Comparison of ENCODE assay signal across 1 mouse cellular context in genomic region chr19:42752363-42752931, GRCm38 (mm10).
TF ChIP-seq lines count a peak whose summit lies in the region.

Gene Pyroxd2, minus strand, starts transcription at chr19:42752775.

TF ChIP-seq in MEL, 35 proteins besides CTCF, POLR2A, EP300 and RAD21 (continued from another document):
- TF ChIP-seq MYB (IDR thresholded peaks at IDR 0.05; ENCODE audit: low read depth, low read length), result 0 out of 2 replicates have a peak, but pooled peaks have one; percentile 7
- TF ChIP-seq UBTF (IDR thresholded peaks at IDR 0.05; ENCODE audit: borderline replicate concordance, insufficient read depth, low read depth, low read length), result no peak
- TF ChIP-seq KAT2A (conservative IDR thresholded peaks at IDR 0.05; ENCODE audit: low read depth, low read length), result no peak
- TF ChIP-seq MAFK (IDR thresholded peaks at IDR 0.05; ENCODE audit: borderline replicate concordance, low read depth, low read length), result no peak
- TF ChIP-seq POLR2AphosphoS2 (IDR thresholded peaks at IDR 0.05; ENCODE audit: low read length), result peak; percentile 19; the same call in 1 of the 2 replicates
- TF ChIP-seq TBP (IDR thresholded peaks at IDR 0.05; ENCODE audit: low read depth, low read length), result peak; percentile 76; the same call in 1 of the 2 replicates
- TF ChIP-seq ZMIZ1 (IDR thresholded peaks at IDR 0.05; ENCODE audit: low read depth, low read length), result peak; percentile 47
- no peak for TF ChIP-seq USF1 (IDR thresholded peaks at IDR 0.05; ENCODE audit: low read depth, low read length)
- no peak for TF ChIP-seq CHD1 (IDR thresholded peaks at IDR 0.05; ENCODE audit: low read depth, low read length)
- TF ChIP-seq POLR2AphosphoS5 (IDR thresholded peaks at IDR 0.05; ENCODE audit: borderline replicate concordance, low read depth, low read length), result no peak
- TF ChIP-seq ELF1 (IDR thresholded peaks at IDR 0.05; ENCODE audit: low read depth, low read length), result no peak
- TF ChIP-seq MAX (IDR thresholded peaks at IDR 0.05; ENCODE audit: low read length), result no peak
- TF ChIP-seq ZC3H11A (IDR thresholded peaks at IDR 0.05; ENCODE audit: low read depth, low read length), result no peak
- TF ChIP-seq E2F4 (IDR thresholded peaks at IDR 0.05; ENCODE audit: borderline replicate concordance, low read depth, low read length), result no peak
- TF ChIP-seq ZNF384 (IDR thresholded peaks at IDR 0.05; ENCODE audit: low read depth, low read length), result no peak
- TF ChIP-seq MXI1 (IDR thresholded peaks at IDR 0.05; ENCODE audit: low read depth, low read length), result peak; percentile 40; the same call in 1 of the 2 replicates
- TF ChIP-seq JUND (IDR thresholded peaks at IDR 0.05; ENCODE audit: low read depth, low read length), result no peak
- peak; percentile 58 for TF ChIP-seq HCFC1 (IDR thresholded peaks at IDR 0.05; ENCODE audit: low read depth, low read length)
- no peak for TF ChIP-seq ZKSCAN1 (IDR thresholded peaks at IDR 0.05; ENCODE audit: low read depth, low read length)
- TF ChIP-seq MYC (IDR thresholded peaks at IDR 0.05; ENCODE audit: low read depth, low read length), result no peak
- peak; percentile 46; the same call in 1 of the 2 replicates for TF ChIP-seq SIN3A (IDR thresholded peaks at IDR 0.05; ENCODE audit: low read length)
- TF ChIP-seq USF2 (IDR thresholded peaks at IDR 0.05; ENCODE audit: borderline replicate concordance in 1 of 2, insufficient read depth in 1 of 2, low read depth in 1 of 2, low read length in 2 of 2), result no peak
- no peak for TF ChIP-seq TAL1 (IDR thresholded peaks at IDR 0.05; ENCODE audit: low read length)
- TF ChIP-seq ETS1 (IDR thresholded peaks at IDR 0.05; ENCODE audit: low read depth, low read length), result peak; percentile 68; the same call in 1 of the 2 replicates
- TF ChIP-seq BHLHE40 (IDR thresholded peaks at IDR 0.05; ENCODE audit: borderline replicate concordance, low read depth, low read length), result no peak
- peak; percentile 85; the same call in 1 of the 2 replicates for TF ChIP-seq MAZ (IDR thresholded peaks at IDR 0.05; ENCODE audit: low read depth, low read length)
- no peak for TF ChIP-seq CHD2 (IDR thresholded peaks at IDR 0.05; ENCODE audit: low read length)
- peak; percentile 61 for TF ChIP-seq NELFE (IDR thresholded peaks at IDR 0.05; ENCODE audit: low read depth, low read length)
- no peak for TF ChIP-seq MEF2A (IDR thresholded peaks at IDR 0.05; ENCODE audit: extremely low read depth, insufficient replicate concordance, low read depth, low read length, poor library complexity, severe bottlenecking)
- peak; percentile 96 for TF ChIP-seq NRF1 (IDR thresholded peaks at IDR 0.05; ENCODE audit: insufficient read depth, low read depth, low read length, poor library complexity, severe bottlenecking)
- no peak for TF ChIP-seq GATA1 (IDR thresholded peaks at IDR 0.05; ENCODE audit: low read depth, low read length)
- TF ChIP-seq TCF12 (IDR thresholded peaks at IDR 0.05; ENCODE audit: low read depth, low read length), result peak; percentile 43
- TF ChIP-seq RCOR1 (IDR thresholded peaks at IDR 0.05; ENCODE audit: low read depth, low read length), result no peak
